ENCODE assay signal across 8 mouse cellular contexts in genomic region chr19:7268722-7269090, GRCm38 (mm10). TPM values are rescaled to one million over a fixed set of nuclear protein-coding genes. Genes with fewer than 3 reads are reported as not detected.
DNase-seq lines count a peak whose midpoint lies in the region; ATAC-seq lines count a peak whose summit lies in the region.

No protein-coding gene starts in this region.

- ATAC-seq in inflammation-experienced regulatory T-cells, adult 6 months: peak; percentile 59
- ATAC-seq in limb, embryonic 15.5 days (ENCODE audit: insufficient number of reproducible peaks, low FRiP score, low TSS enrichment, low read depth): no peak
- peak; percentile 7 for ATAC-seq in midbrain, embryonic 15.5 days (replicated peaks)
- no peak for ATAC-seq in stomach, embryonic 16.5 days (ENCODE audit: insufficient read depth, low FRiP score)

- peaks cover 64% of the 10 kb centered on the region for H3K4me1 ChIP-seq in limb, embryonic 15.5 days
- peaks cover 68% of the 10 kb centered on the region for H3K4me1 ChIP-seq in midbrain, embryonic 15.5 days
- H3K4me1 ChIP-seq in stomach, embryonic 16.5 days (ENCODE audit: control insufficient read depth, insufficient read depth, low read length): peaks cover 51% of the 10 kb centered on the region

- peak overlapping the region; percentile 75 for H3K4me3 ChIP-seq in limb, embryonic 15.5 days
- peak overlapping the region; percentile 81 for H3K4me3 ChIP-seq in midbrain, embryonic 15.5 days
- peak overlapping the region; percentile 76 for H3K4me3 ChIP-seq in stomach, embryonic 16.5 days (replicated peaks; ENCODE audit: low read length)

- no peaks in the 10 kb centered on the region for H3K9me3 ChIP-seq in limb, embryonic 15.5 days
- H3K9me3 ChIP-seq in midbrain, embryonic 15.5 days: no peaks in the 10 kb centered on the region
- 0 out of 2 replicates have a peak, but pooled peaks cover 4% of the 10 kb centered on the region for H3K9me3 ChIP-seq in stomach, embryonic 16.5 days (replicated peaks; ENCODE audit: control insufficient read depth, low read length)

- H3K27me3 ChIP-seq in limb, embryonic 15.5 days: no peaks in the 10 kb centered on the region
- H3K27me3 ChIP-seq in midbrain, embryonic 15.5 days (replicated peaks): no peaks in the 10 kb centered on the region
- no peaks in the 10 kb centered on the region for H3K27me3 ChIP-seq in stomach, embryonic 16.5 days (ENCODE audit: control insufficient read depth, insufficient read depth, low read length)

- peak overlapping the region; percentile 94 for H3K27ac ChIP-seq in limb, embryonic 15.5 days
- H3K27ac ChIP-seq in midbrain, embryonic 15.5 days: peak overlapping the region; percentile 97
- H3K27ac ChIP-seq in stomach, embryonic 16.5 days (ENCODE audit: low read length): peak overlapping the region; percentile 77

- peak overlapping the region; percentile 82 for H3K9ac ChIP-seq in limb, embryonic 15.5 days
- peak overlapping the region; percentile 91 for H3K9ac ChIP-seq in midbrain, embryonic 15.5 days
- peak overlapping the region; percentile 89 for H3K9ac ChIP-seq in stomach, embryonic 16.5 days (ENCODE audit: low read length)

- H3K4me2 ChIP-seq in limb, embryonic 15.5 days: peak overlapping the region; percentile 83
- H3K4me2 ChIP-seq in midbrain, embryonic 15.5 days: peak overlapping the region; percentile 79
- H3K4me2 ChIP-seq in stomach, embryonic 16.5 days (ENCODE audit: low read depth, low read length): peak overlapping the region; percentile 86

- intact Hi-C loops in gastrocnemius, postnatal 14 days (cut with DNase I; ENCODE audit: low total_unique reads): loop anchor here (5.0 kb wide), 1 partner anchor 149 kb away; the partner anchor contains the start of gene 2700081O15Rik

- under 1% methylated on average over 28 of the region's 30 CpGs for WGBS in limb, embryonic 15.5 days
- WGBS in midbrain, embryonic 15.5 days: under 1% methylated on average over 30 of the region's 30 CpGs
- WGBS in stomach, embryonic 16.5 days: under 1% methylated on average over 30 of the region's 30 CpGs

- peak; percentile 45 to 69 for DNase-seq in urinary bladder, adult 18-20 months (ENCODE audit: low spot score in 2 of 2)
- no peak for DNase-seq in urinary bladder, postnatal 10 days (ENCODE audit: low spot score)
- peak; percentile 48 to 69 for DNase-seq in cerebellum, postnatal 36 days
- DNase-seq in gastrocnemius, postnatal 14 days: peak; percentile 83

- peaks cover 34% of the 10 kb centered on the region for H3K36me3 ChIP-seq in limb, embryonic 15.5 days
- H3K36me3 ChIP-seq in midbrain, embryonic 15.5 days (replicated peaks): peaks cover 17% of the 10 kb centered on the region
- peaks cover 9% of the 10 kb centered on the region; the same call in 1 of the 2 replicates for H3K36me3 ChIP-seq in stomach, embryonic 16.5 days (ENCODE audit: control insufficient read depth, insufficient read depth, low read length)

RNA-seq across cellular contexts. Expression of gene Rcor2, which starts 1.6 kb away (rescaled TPM):
- 1 to 10 TPM; 2.1 to 8.8 TPM for total RNA-seq in gastrocnemius, postnatal 14 days (2021)
- polyA plus RNA-seq in inflammation-experienced regulatory T-cells, adult 6 months (2017; shearing (Covaris generic)): not detected
- polyA plus RNA-seq in limb, embryonic 15.5 days (2015; fragmentation: Nextera tagmentation; extraction: Ambion mirVana): 16.9 TPM in 2 replicates
- 25.3 and 30.4 TPM in 2 replicates for polyA plus RNA-seq in midbrain, embryonic 15.5 days (2015; fragmentation: Nextera tagmentation; extraction: Ambion mirVana)
- 5.4 and 9.7 TPM in 2 replicates for polyA plus RNA-seq in stomach, embryonic 16.5 days (2015; fragmentation: Nextera tagmentation; extraction: Ambion mirVana)

RNA-seq across cellular contexts. Expression of gene Naa40, which starts 27.7 kb away (rescaled TPM):
- 10 to 100 TPM in 1 of 2 experiments, 1 to 10 TPM in 1; 9.1 to 11.7 TPM for total RNA-seq in gastrocnemius, postnatal 14 days (2021)
- polyA plus RNA-seq in inflammation-experienced regulatory T-cells, adult 6 months (2017; shearing (Covaris generic)): 10 to 100 TPM; 21.3 to 28.4 (median 27.4) TPM
- polyA plus RNA-seq in limb, embryonic 15.5 days (2015; fragmentation: Nextera tagmentation; extraction: Ambion mirVana): 43.4 and 45.0 TPM in 2 replicates
- 70.1 and 75.1 TPM in 2 replicates for polyA plus RNA-seq in midbrain, embryonic 15.5 days (2015; fragmentation: Nextera tagmentation; extraction: Ambion mirVana)
- 46.9 and 50.4 TPM in 2 replicates for polyA plus RNA-seq in stomach, embryonic 16.5 days (2015; fragmentation: Nextera tagmentation; extraction: Ambion mirVana)

RNA-seq across cellular contexts. Expression of gene Cox8a, which starts 51.3 kb away (rescaled TPM):
- total RNA-seq in gastrocnemius, postnatal 14 days (2021): 100 to 1,000 TPM; 167 TPM
- 100 to 1,000 TPM; 284 to 445 (median 299) TPM for polyA plus RNA-seq in inflammation-experienced regulatory T-cells, adult 6 months (2017; shearing (Covaris generic))
- 676 and 682 TPM in 2 replicates for polyA plus RNA-seq in limb, embryonic 15.5 days (2015; fragmentation: Nextera tagmentation; extraction: Ambion mirVana)
- polyA plus RNA-seq in midbrain, embryonic 15.5 days (2015; fragmentation: Nextera tagmentation; extraction: Ambion mirVana): 837 and 848 TPM in 2 replicates
- polyA plus RNA-seq in stomach, embryonic 16.5 days (2015; fragmentation: Nextera tagmentation; extraction: Ambion mirVana): 986 and 1,009 TPM in 2 replicates

Comparison
In these comparisons a context has a peak if more than half of its experiments do, and no peak if none do; other contexts are left out.
1. ATAC-seq: peak in inflammation-experienced regulatory T-cells, adult 6 months (single experiment) and midbrain, embryonic 15.5 days (single experiment); none in limb, embryonic 15.5 days (single experiment) and stomach, embryonic 16.5 days (single experiment).
2. Peak in every context shown above with its lines, with median percentiles within 50 percentile points of each other: H3K27ac ChIP-seq, H3K4me2 ChIP-seq, H3K4me3 ChIP-seq and H3K9ac ChIP-seq.